Mouse (Mus musculus): ENCODE results near the gene Slc4a1ap.

DNA sequence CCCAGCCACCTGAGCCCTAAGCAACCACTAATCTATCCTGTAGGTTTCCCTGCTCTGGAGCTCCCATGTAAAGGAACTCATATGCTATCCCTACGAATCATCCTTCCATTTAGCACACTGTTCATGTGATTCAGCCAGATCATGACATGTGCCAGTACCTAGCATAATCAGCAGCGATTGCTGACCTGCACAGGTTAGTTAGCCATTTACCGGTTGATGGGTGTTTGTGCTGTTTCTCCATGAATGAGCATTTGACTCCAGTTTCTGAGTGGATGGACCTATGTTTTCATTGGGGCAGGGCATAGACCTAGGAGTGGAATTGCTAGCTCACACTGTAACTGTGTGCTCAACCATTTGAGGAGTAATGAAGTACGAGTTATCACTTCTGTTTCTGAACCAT lies 58.7 kb downstream of the Slc4a1ap start:
- no peak for TF ChIP-seq CTCF (IDR thresholded peaks at IDR 0.05)
- TF ChIP-seq EP300 (IDR thresholded peaks at IDR 0.05) = no peak

Measured in lung, postnatal 0 days (tissue).